Mouse (Mus musculus): ENCODE data around the gene Abhd17c.

Gene Abhd17c

GRCm38 (mm10) chr7:84059799-84060198 lies 91.9 kb downstream of the Abhd17c start:
- DNase-seq, result no peak
